Mouse (Mus musculus): ENCODE results near the gene Cnga2. TPM values are rescaled to one million over a fixed set of nuclear protein-coding genes. Genes with fewer than 3 reads are reported as not detected.
"Not testable (repeated sequence)": the region's sequence is repeated elsewhere in the genome, so short reads cannot be mapped to it uniquely, and the experiment has no call there.

Gene Cnga2
- polyA plus RNA-seq, 1 experiment, result not detected

DNA sequence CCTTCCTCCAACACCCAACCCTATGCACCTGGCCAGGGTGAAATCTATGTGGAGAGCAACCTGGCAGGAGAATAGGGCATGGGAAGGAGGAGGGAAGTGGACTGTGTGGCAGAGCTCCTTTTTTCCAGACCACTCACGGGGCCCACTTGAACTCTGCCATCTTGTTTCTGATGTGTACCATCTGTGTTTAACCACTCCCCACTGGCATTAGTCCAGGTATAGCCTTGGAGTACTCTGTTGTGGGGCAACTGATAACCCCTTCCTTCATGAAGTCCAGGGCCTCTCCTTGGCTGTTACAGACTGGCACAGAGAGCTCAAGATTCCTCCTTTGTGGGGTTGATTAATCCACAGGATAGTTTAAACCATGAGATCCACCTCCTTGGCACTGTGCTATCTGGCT, 23.4 kb upstream of the Cnga2 start:
- H3K36me3 ChIP-seq (ENCODE audit: control insufficient read depth, insufficient read depth), result no peaks in the 10 kb centered on the region
- H3K79me3 ChIP-seq (ENCODE audit: low read depth), result no peaks in the 10 kb centered on the region
- TF ChIP-seq FOSL1 (IDR thresholded peaks at IDR 0.05; ENCODE audit: insufficient read depth, low read length, poor library complexity, severe bottlenecking), result no peak
- no peak for TF ChIP-seq USF1 (IDR thresholded peaks at IDR 0.05; ENCODE audit: low read depth)
- TF ChIP-seq MYOD1 (IDR thresholded peaks at IDR 0.05; ENCODE audit: control insufficient read depth, insufficient read length, low read depth), result no peak
- TF ChIP-seq MAX (IDR thresholded peaks at IDR 0.05), result no peak
- no peak for TF ChIP-seq CTCF (IDR thresholded peaks at IDR 0.05; ENCODE audit: control insufficient read depth, insufficient read depth, insufficient read length)
- H3K79me2 ChIP-seq (ENCODE audit: control insufficient read depth, insufficient read depth), result no peaks in the 10 kb centered on the region
- no peaks in the 10 kb centered on the region for H3K27me3 ChIP-seq (ENCODE audit: control insufficient read depth, insufficient read depth, insufficient read length)
- H3K4me3 ChIP-seq (ENCODE audit: insufficient read depth, poor library complexity, severe bottlenecking), result no peak overlapping the region
- H3ac ChIP-seq (ENCODE audit: control insufficient read depth, insufficient read length, low read depth), result no peak overlapping the region

DNA sequence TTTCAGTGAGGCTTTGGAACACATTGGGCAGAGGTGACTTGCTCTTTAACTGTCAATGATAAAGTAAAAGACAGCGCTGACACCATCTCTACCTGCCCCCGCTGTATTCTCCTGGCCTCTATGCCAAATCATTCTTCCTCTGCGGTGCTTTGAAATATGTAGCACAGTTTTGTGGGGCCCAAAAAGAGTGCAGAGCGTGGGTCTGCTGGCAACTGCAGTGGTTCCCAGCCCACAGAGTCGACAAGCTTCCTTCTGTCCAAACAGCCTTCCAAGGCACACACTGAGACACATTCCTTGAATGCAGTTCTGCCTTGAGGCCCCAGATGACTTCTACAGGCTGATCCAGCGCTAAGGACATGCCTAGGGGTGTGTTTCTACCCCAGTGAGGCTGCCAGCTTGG, 22.8 kb upstream of the Cnga2 start:
- Histone ChIP-seq H3K36me3 (ENCODE audit: control insufficient read depth, insufficient read depth) (no peaks in the 10 kb centered on the region), H3K4me3 (ENCODE audit: insufficient read depth, poor library complexity, severe bottlenecking) (no peak overlapping the region), H3ac (ENCODE audit: control insufficient read depth, insufficient read length, low read depth) (no peak overlapping the region), H3K79me3 (ENCODE audit: low read depth) (no peaks in the 10 kb centered on the region), H3K79me2 (ENCODE audit: control insufficient read depth, insufficient read depth) (no peaks in the 10 kb centered on the region), H3K27me3 (ENCODE audit: control insufficient read depth, insufficient read depth, insufficient read length) (no peaks in the 10 kb centered on the region)
- TF ChIP-seq FOSL1 (IDR thresholded peaks at IDR 0.05; ENCODE audit: insufficient read depth, low read length, poor library complexity, severe bottlenecking) (no peak), MYOG (IDR thresholded peaks at IDR 0.05; ENCODE audit: control insufficient read depth, extremely low read depth, insufficient read length) (no peak), USF1 (IDR thresholded peaks at IDR 0.05; ENCODE audit: low read depth) (no peak), CEBPB (IDR thresholded peaks at IDR 0.05; ENCODE audit: low read depth) (no peak), MAX (IDR thresholded peaks at IDR 0.05) (no peak), MYOD1 (IDR thresholded peaks at IDR 0.05; ENCODE audit: control insufficient read depth, insufficient read length, low read depth) (no peak), CTCF (IDR thresholded peaks at IDR 0.05; ENCODE audit: control insufficient read depth, insufficient read depth, insufficient read length) (no peak)

DNA sequence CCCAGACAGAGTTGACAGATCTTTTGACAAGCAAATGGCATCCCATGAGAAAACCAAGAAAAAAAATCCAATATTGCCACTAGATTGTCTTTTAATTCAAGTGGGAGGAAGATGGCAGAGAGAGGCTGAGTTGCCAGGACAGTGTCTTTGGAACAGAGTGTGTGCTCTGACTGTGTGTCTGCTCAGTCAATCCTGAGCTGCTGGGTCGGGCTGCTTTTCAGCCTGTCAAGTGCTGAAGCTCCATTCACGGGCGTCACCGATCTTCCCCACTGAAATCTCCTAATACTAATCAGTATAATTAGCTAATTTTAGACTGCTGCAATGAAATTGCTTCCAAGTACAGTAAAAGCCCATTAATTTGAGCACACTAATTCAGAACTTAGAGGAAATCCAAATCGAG, 20.3 kb upstream of the Cnga2 start:
- no peaks in the 10 kb centered on the region for H3K36me3 ChIP-seq (ENCODE audit: control insufficient read depth, insufficient read depth)
- no peak overlapping the region for H3K4me3 ChIP-seq (ENCODE audit: insufficient read depth, poor library complexity, severe bottlenecking)
- no peaks in the 10 kb centered on the region for H3K79me2 ChIP-seq (ENCODE audit: control insufficient read depth, insufficient read depth)
- H3K79me3 ChIP-seq (ENCODE audit: low read depth), result no peaks in the 10 kb centered on the region
- no peak overlapping the region for H3ac ChIP-seq (ENCODE audit: control insufficient read depth, insufficient read length, low read depth)
- TF ChIP-seq CTCF (IDR thresholded peaks at IDR 0.05; ENCODE audit: control insufficient read depth, insufficient read depth, insufficient read length), result no peak
- no peak for TF ChIP-seq CEBPB (IDR thresholded peaks at IDR 0.05; ENCODE audit: low read depth)
- TF ChIP-seq MYOD1 (IDR thresholded peaks at IDR 0.05; ENCODE audit: control insufficient read depth, insufficient read length, low read depth), result no peak
- no peak for TF ChIP-seq USF1 (IDR thresholded peaks at IDR 0.05; ENCODE audit: low read depth)
- no peaks in the 10 kb centered on the region for H3K27me3 ChIP-seq (ENCODE audit: control insufficient read depth, insufficient read depth, insufficient read length)

DNA sequence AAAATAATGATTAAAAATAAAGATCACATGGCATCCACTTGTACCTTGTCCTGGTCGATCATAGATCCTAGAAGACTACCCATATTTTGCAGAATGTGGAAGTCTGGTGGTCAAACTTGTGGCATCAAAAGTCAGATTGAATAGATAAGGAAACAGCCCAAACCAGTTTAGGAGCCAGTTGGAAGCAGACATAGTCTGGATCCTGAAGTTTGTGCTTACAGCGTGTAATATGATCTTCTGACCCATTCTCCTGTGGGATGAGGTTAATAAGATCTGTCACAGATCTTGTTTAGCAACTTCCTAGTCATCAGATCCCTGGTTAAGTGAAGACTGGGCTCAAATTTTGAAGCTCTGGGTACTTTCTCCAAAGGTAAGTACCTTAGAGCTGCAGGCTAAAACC, 19.0 kb upstream of the Cnga2 start, which contains the start of gene Fate1:
Gene Fate1 (plus strand): TSS at position 301 of the 400 bp plus-strand sequence.
- Histone ChIP-seq H3K79me2 (ENCODE audit: control insufficient read depth, insufficient read depth) (no peaks in the 10 kb centered on the region), H3K4me3 (ENCODE audit: insufficient read depth, poor library complexity, severe bottlenecking) (no peak within 1 kb of the TSS), H3K36me3 (ENCODE audit: control insufficient read depth, insufficient read depth) (no peaks in the 10 kb centered on the region), H3ac (ENCODE audit: control insufficient read depth, insufficient read length, low read depth) (no peak within 1 kb of the TSS), H3K27me3 (ENCODE audit: control insufficient read depth, insufficient read depth, insufficient read length) (no peaks in the 10 kb centered on the region), H3K79me3 (ENCODE audit: low read depth) (no peaks in the 10 kb centered on the region)
- TF ChIP-seq MYOG (IDR thresholded peaks at IDR 0.05; ENCODE audit: control insufficient read depth, extremely low read depth, insufficient read length) (no peak), CEBPB (IDR thresholded peaks at IDR 0.05; ENCODE audit: low read depth) (no peak), MAX (IDR thresholded peaks at IDR 0.05) (no peak), MYOD1 (IDR thresholded peaks at IDR 0.05; ENCODE audit: control insufficient read depth, insufficient read length, low read depth) (no peak), CTCF (IDR thresholded peaks at IDR 0.05; ENCODE audit: control insufficient read depth, insufficient read depth, insufficient read length) (no peak), FOSL1 (IDR thresholded peaks at IDR 0.05; ENCODE audit: insufficient read depth, low read length, poor library complexity, severe bottlenecking) (no peak), USF1 (IDR thresholded peaks at IDR 0.05; ENCODE audit: low read depth) (no peak)

DNA sequence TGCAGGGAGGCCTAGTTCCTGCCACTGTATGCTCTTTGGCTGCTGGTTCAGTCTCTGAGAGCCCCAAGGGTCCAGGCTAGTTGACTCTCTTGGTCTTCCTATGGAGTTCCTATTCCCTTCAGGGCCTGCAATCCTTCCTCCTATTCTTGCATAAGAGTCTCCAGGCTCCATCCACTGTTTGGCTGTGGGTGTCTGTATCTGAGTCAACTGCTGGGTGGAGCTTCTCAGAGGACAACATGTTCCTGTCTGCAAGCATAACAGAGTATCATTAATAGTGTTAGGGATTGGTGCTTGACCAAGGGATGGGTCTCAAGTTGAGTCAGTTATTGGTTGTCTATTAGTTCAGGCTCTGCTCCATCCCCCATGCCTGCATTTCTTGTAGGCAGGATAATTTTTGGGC, 14.0 kb upstream of the Cnga2 start:
- not testable (repeated sequence) for H3ac ChIP-seq (ENCODE audit: control insufficient read depth, insufficient read length, low read depth); H3K36me3 ChIP-seq (ENCODE audit: control insufficient read depth, insufficient read depth); H3K79me2 ChIP-seq (ENCODE audit: control insufficient read depth, insufficient read depth); H3K27me3 ChIP-seq (ENCODE audit: control insufficient read depth, insufficient read depth, insufficient read length); H3K79me3 ChIP-seq (ENCODE audit: low read depth); H3K4me3 ChIP-seq (ENCODE audit: insufficient read depth, poor library complexity, severe bottlenecking)

DNA sequence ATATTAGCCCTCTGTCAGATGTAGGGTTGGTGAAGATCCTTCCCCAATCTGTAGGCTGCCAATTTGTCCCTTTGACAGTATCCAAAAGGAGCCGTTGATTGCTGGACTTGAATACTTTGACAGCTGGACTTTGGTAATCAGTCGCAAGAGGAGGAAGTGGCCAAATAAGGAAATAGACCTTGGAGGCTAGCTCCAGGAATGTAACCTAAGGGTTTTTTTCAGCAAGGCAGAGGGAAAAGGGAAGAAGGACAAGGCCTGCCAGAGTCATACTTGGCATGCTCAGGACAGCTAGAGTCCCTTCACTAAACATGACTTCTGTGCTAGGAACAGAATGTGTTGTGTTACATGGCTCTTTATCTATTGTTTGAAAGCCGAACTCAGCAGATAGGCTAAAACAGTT, 11.2 kb upstream of the Cnga2 start:
- H3K27me3 ChIP-seq (ENCODE audit: control insufficient read depth, insufficient read depth, insufficient read length), result no peaks in the 10 kb centered on the region
- H3K4me3 ChIP-seq (ENCODE audit: insufficient read depth, poor library complexity, severe bottlenecking), result no peak overlapping the region
- H3K79me3 ChIP-seq (ENCODE audit: low read depth), result no peaks in the 10 kb centered on the region
- H3K79me2 ChIP-seq (ENCODE audit: control insufficient read depth, insufficient read depth), result no peaks in the 10 kb centered on the region
- no peaks in the 10 kb centered on the region for H3K36me3 ChIP-seq (ENCODE audit: control insufficient read depth, insufficient read depth)
- H3ac ChIP-seq (ENCODE audit: control insufficient read depth, insufficient read length, low read depth), result no peak overlapping the region
- TF ChIP-seq CTCF (IDR thresholded peaks at IDR 0.05; ENCODE audit: control insufficient read depth, insufficient read depth, insufficient read length), result no peak
- TF ChIP-seq CEBPB (IDR thresholded peaks at IDR 0.05; ENCODE audit: low read depth), result no peak
- no peak for TF ChIP-seq MYOG (IDR thresholded peaks at IDR 0.05; ENCODE audit: control insufficient read depth, extremely low read depth, insufficient read length)
- no peak for TF ChIP-seq MAX (IDR thresholded peaks at IDR 0.05)
- TF ChIP-seq MYOD1 (IDR thresholded peaks at IDR 0.05; ENCODE audit: control insufficient read depth, insufficient read length, low read depth), result no peak

Data from C2C12 (cell line).